Mouse (Mus musculus) ES-CJ7 (cell line): Measurements from ENCODE around the gene Six1.

Source experiments
- DNase-seq: peaks from one replicate; pipeline ENCODE4 v3.0.0; 2011; ENCODE audit warnings: low read depth, low spot score

Six1 gene

DNA sequence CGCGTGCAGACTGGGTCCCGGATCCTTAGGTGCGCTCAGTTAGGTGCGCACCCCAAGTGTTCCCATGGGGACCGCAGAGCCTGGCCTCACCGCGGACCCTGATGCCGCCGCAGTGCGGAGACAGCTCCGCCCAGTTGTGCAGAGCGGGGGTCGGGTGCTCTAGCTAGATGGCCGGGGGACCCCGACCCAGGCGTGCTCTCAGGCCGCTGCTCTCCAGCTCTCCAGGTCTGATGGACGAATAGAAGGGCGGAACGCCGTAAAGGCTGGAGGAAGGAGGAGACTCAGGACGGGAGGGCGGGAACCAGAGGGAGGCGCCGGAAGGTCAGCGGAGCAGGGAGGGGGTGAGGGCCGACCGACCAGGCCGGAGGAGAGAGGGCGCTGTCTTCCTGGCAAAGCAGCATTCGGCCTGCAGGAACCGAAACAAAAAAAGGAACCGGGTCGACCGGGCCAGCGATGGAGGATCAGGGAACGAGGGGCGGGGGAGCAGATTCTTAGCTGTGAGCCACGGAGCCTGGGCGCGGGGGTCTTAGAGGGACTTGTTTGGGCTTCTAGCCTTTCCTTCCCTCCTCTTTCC is at the start of gene Six1:
TSS of gene Six1 (minus strand) at position 220 of the 574 bp plus-strand sequence.
- peak; percentile 89 for DNase-seq

DNA sequence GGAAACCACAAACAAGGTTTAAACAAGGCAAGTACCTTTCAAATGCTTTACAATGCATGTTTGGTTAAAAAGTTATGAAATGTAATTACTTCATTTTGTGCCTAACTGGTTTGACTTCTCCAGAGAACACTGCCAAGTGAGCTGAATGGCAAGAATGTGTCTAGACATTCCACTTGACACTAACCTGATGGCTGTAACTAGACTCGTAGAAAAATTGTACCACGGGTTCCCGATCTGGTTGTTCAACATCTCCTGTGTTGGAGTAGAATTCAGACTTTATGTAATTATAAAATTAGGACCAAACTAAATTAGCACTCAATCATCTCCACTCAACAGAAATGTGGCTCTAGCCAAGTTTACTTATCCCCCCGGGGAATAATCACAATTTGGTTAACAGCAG is 44.9 kb upstream of the Six1 start:
- DNase-seq = no peak

DNA sequence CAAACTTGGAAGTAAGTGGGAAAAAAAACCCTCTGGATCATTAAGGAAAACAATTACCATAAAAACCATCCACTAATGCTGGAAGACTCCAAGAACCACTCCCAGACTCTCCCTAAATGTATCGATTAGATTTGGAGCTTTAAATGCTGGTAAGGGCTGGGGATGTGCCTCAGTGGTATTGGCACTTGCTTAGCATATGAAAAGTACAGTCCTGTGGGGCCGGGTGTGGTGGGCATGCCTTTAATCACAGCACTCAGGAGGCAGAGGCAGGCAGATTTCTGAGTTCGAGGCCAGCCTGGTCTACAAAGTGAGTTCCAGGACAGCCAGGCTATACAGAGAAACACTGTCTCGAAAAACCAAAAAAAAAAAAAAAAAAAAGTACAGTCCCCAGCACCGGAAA is 42.5 kb upstream of the Six1 start:
- DNase-seq = peak; percentile 71

DNA sequence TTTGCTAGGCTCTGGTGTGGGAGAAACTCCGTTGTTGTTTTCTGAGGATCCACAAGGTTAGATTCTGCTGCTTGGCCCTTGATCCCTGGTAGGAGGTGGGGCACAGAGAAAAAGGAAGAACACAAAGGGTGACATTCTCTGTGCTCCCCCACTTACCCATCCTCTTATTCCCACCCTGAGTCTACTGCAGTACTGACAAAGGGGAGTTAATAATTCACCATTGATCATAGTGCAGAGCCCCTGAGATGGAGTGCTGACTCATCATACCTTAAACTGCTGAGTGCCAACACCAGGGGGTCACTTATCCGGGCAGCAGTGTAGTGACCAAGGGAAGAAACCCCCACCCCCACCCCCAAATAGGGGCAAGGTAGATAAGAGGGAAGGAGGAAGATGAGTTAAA is 40.9 kb upstream of the Six1 start:
- no peak for DNase-seq

DNA sequence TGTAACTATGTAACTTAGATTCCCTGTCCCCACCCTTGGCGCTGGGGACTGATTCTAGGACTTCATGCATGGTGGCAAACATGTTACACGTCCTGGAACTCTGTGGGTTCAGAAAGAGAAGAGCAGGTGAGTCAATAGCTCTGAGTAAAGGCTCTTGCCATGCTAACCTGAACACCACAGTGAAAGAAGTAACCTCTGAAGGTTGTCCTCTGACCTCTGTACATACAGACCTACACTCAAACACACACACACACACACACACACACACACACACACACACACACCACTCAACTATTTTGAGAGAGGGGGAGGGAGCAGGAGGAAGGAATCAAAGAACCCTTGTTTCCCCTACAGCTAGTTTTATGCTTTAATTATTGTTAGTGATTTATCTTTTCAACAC is 40.5 kb upstream of the Six1 start:
- no peak for DNase-seq

DNA sequence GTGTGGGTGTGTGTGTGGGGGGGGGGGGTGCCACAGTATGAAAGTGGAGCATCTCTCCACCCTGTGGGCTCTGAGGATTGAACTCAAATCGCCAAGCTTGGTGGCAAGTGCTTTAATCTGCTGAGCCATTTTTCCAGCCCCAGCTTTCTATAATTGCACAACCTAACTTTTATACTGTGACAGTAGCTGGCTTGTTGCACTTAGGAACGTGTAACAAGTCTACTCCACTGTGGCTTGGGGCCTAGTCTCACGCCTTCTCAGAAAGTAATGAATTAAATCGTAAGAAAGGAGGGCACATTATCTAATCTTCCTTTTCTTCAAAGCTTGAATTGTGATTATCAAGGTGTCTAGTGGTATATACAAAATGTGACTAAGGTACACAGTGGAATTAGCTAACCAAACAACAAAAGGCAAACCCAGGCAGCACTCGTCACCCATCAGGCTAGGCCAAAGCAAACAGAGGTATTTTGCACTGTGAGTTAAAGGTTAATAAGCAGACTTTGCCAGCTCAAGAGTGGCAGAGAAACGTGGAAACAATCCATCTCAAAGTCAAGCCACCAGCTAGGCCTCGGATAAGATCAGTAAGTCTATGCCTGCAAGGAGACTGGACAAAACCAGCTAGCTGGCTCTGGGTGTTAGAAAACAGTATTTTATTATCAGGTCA is 37.1 kb upstream of the Six1 start:
- DNase-seq = no peak

DNA sequence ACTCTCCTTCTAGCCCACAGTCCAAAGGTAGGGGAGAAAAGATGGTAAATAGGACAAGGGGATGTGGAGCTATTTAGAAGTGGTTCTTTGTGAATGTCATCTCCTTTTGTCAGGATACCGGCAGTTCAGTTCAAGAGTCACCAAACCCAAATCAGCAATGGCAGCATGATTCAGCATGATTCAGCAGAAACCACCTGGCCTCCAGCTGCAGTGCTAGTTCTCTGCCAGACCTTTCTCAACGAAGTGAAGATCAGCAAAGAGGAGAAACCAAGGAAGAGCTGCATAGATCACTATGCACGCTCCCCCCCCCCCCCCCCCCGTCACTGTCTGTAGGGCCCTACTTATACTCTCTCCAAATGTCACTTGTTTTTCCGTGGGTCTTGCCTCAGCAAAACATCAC is 35.2 kb upstream of the Six1 start:
- DNase-seq = peak; percentile 84

DNA sequence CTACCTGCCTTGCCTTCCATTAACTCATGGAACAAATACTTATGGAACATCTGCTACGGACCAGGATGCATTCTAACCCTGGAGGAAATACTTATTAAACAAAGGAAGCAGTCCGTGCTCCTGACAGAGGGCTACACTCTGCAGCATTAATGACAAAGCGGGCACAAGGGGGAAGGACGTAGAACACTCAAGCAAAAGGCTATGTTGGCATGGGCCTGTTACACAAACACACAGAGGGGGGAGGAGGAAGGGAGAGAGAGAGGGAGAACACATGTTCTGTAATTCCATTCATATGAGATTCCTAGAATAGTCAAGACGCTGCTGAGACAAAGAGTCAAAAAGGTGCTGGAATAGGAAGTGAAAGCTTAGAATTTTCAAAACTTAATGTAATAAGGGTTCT is 34.8 kb upstream of the Six1 start:
- DNase-seq = peak; percentile 30

DNA sequence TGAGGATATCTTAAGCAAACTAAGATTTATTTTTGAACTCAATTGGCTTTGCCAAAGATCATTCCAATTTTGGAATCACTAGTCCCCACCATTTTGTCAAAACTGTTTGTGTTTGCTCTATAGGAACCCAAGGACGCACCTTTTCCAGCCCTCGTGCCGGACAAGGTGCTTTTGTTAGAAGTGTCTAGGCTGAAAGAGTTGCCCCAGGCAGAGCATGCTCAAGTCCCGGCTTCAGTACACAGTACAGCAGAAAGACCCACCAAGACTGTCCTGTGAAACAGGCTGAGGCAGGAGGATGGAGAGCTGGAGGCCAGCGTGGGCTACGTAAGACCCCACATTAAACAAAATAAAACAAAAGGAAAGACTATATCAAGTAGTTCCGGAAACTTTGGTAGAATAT is 33.4 kb upstream of the Six1 start:
- DNase-seq = peak; percentile 65

DNA sequence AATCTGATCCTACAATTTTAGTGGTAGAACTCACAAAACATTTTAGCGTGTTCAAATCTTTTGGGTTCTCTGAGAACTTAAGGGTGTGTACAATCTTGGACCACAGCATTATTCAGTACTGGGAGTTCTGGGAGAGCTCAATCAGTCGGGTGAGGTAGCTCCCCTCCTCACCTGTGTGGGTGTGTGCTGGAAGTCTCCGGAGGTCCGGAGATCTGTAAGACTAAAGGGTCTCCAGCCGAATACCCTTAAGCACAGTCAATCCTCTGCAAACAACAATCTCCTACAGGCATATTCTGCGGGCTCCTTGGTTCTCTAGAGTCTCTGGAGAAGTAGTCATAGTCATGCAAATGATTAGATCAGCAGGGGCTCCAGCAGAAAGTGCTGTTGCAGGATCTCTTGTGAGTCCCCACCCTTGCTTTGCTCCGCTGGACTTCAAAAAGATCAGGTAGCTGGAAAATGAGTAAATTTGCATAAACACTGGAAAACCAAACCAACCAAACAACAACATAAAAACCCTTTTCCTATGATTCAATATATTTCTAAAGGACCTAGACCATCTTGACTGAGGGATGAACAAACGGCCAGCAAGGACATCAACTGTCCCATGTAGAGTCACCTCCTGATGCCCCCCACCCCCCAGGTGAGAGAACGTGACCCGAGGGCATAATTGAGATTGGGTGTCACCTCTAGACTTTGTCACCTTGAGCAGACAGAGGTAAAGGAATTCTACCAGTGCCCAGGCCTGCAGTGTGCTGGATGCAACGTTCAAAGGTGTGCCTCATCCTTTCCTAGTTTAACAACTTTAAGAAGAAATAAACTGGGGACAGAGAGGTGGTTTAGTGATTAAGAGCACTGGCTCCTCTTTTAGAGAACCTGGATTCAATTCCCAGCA is 32.3 kb upstream of the Six1 start:
- DNase-seq = peak; percentile 99

DNA sequence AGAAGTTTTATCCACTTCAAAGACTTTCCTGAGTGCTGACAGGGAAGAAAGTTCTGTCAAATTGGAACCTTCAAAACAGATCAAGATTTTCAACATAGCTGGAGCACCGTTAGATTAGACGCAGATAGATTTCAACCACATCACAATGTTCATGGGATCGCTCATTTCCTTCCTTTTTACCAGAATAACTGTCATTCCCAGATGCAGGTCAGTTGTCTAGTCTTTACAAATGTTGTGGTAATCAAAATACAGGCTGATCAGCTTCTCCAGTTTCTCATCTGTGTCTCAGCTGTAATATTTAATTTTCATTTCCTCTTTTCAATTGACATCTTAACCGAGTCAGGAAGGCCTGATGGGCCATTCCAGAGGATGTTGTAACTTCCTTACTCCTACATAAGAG is 30.1 kb upstream of the Six1 start:
- no peak for DNase-seq

DNA sequence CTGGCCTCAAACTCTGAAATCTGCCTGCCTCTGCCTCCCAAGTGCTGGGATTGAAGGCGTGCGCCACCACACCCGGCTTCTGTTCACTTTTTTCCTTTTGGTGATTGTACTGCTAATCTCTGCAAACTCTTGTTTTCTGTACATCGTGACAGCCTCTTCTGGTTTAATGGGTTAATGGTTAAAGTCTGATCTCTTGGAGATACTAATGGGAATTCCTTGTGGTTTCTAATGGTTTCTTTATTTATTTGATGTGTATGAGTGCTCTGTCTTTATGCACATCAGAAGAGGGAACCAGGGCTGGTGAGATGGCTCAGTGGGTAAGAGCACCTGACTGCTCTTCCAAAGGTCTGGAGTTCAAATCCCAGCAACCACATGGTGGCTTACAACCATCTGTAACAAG is 28.1 kb upstream of the Six1 start:
- DNase-seq = peak; percentile 31

DNA sequence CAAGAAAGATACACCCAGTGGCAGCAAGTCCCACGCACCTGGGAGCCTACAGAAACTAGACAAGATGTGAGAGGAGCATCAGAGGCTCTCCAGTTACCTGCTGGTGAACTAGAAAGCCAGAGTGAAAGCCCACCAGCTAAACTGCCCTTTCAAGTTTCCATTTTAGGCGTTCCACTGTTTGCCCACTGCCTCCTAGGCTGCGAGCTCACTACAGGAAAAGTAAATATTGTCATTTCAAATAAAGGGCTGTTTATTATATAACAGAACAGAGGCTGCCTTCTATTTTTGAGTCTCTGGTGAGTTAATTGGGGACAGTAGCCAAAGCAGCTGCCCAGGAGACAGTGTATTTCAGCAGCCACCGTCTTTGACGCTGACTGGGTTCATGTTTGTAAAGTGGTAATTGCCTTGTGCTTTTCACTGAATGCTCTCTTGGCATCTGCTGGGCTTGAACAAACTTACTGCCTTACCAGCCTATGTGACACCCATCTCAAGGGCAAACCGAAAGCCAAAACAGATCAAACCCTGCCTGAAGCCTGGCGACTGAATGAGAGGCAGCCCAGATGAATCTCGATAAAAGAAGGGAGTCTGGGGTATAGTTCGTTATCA is 7.2 kb upstream of the Six1 start:
- no peak for DNase-seq

DNA sequence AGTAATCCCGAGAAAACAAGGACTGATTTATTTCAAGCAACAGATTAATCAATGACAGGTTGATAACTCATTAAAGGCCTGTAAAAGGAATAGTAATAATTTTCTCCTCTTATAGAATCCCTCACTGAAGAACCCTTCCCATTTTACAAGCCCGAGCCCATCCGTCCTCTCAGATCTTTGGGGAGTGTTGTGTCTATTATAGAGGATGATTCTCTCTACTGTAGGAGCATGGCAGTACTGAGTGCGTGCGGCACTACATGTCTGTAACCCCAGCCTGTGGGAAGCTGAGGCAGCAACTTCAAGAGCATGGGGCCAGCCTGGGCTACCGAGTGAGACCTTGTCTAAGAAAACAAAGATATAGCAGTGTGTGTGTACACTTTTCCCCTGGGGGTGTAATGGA is 3.8 kb upstream of the Six1 start:
- no peak for DNase-seq

DNA sequence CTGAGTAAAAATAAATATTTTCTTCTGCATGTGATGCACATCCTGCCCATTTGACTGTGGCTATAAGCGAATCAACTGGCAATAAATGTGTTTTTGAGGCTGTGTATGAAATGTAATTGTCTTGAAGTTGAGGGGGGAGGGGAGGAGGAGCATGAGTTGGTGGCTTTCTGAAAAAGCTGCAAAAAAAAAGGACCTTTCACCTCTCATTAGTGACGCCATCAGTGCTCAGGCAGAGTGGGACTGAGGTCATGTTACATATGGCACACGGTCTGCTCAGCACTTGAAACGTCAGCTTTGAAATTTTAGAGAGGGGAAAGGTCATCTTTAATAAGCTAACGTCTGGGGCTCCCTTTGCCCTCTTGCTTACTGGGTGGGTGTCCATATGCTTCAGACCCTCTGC is 1.8 kb upstream of the Six1 start:
- DNase-seq = no peak

DNA sequence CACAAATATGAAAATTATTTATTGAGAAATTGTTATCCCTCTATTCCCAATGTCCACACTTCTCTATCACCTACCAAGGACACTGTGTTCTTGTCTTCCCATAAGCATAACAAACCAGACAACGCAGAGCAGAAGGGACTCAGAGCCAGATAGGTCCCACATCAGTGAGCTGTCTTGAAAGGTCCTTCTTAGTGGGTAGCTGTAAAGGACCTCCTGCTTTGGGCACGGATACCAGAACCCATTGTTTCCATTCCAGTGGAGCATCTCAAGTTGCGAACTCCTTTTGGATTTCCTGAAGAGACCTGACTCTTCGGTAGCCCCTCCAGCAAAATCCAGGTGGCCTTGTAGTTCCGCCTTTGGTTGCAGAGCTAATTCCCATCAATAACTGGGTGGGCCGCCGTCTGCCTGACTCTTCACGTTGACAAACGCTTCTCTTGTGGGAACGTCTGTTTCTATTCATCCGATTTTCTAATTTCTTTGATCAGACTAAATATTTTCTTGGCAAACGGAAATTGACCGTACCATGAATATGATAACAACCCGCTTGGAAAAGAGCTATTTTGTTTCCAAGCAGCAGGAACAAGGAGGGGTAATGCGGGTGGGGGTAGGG is 994 bp upstream of the Six1 start:
- peak; percentile 33 for DNase-seq

DNA sequence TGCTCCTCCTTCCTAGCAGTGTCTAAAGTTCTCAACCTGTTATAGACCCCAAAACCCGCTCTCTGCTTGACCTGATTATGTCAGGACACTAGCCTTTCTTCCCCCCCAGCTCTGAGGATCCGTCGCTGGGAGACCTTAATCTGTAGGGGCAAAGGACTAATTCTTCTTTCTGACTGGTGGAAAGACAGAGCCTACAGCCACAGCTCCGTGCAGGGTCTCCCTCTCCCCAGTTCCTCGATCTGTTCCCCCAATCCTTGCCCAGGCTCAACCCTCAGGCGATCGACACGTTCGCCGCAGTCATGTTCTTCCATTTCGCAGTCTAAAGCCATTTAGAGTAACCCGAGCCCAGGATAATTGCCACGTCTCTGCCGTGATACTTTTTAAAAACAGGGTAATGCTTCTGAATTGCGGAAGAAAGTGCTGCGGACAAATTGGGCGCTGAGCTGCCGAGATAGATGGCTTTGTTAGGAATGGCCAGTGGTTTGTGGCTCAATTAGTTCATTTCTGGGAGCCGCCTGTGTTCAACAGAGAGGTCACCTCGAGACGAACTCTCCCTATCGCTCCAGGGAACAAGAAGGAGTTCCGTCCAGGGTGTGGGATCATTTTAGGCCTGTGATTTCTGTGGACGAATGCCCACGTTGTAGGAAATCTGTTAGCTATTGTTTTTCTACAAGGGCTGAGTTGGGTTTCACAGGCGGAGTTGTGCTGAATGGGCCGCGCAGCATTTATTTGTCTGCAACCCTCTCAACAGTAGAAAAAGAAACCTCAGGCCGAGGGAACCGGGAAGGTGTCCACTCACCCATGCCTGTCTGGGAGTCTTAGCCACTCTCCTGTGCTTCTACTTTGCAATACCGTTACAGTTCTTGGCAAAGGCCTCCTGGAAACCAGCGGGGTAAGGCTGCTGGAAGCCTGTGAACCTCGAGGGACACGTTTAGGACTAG is 766 bp downstream of the Six1 start:
- peak; percentile 24 for DNase-seq

DNA sequence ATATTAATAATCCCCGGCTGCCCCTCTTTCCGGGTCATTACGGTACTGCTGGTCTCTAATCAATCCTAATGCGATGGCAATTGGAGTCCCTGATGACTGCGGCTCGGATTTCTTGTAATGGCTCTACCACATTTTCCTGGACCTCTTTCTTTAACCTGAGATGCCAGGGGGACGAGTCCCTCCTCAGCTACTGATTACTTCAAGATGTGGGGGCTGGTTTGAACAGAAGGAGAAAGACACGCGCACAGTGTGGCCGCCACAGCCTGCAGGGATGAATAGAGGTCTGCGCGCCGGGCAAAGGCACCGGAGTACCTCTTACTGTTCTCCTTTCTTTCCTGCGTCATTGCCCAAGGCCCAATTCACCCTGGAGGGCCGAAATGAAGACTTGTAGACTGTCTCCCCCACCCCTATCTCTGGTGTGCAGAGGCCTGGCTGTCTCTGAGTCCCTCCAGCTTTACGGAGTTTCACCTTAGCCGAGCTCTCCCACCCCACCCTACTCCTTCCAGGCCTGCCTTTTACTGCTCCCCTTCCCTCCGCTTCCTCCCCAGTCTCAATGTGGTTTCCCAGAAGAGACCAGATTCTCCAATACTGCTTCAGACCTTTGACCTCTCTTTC is 1.5 kb downstream of the Six1 start:
- peak; percentile 61 for DNase-seq

DNA sequence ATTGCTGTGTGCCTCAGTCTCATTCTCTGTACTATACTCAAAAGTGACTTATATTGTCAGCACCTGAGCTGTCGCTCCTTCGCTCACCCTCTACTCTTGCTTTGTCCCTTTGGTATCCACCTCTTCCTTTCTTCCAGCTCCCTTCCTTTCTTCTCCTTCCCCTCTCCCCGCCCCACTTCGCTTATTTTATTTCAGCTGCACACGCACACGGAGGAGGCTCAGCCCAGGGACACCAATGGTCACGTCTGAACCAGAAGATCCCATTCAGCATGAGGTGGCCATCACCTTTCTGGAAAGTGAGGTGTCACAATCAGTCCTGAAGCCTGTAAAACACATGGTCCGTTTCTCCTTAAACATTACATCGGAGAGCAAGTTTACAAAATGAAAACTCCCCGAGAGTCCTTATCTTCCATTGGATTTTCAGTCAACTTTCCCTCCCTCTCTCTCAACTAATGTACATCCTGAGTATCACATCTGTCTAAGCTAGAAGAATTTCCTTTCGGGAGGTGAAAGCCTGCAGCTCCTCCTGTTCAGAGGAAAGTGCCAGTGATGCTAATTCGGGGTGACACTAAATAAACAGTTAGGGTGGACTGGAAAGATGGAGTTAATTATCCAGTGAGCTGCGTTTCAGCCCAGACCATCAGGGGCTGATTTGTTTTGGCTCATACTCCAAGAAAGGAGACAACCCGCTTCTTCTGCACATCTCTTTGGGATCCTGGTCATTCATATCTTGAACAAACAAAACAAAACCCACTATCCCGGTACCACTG is 2.7 kb downstream of the Six1 start:
- DNase-seq = no peak

DNA sequence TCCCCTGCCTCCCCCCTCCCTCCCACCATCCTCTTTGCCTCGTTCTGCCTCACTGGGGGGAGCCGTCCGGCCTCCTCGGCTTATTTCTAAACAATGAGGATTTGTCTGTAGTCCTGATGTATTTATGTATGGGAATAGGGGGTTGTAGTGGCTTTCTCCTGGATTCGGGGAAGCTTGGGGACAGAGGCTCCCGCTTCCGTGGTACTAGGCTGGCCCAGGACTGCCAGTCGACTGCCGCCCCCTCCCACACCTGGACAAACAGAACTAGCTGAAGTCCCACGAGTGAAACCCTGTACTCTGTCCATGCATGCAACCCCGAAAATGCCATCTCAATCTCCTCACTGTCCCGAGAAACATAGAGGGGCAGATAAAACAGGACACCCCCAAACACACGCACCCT is 3.4 kb downstream of the Six1 start:
- no peak for DNase-seq
